Mouse (Mus musculus) fibroblast of lung, adult 2 months (primary cell): Measurements from ENCODE around the gene Mfsd13b.
"Not testable (repeated sequence)": the region's sequence is repeated elsewhere in the genome, so short reads cannot be mapped to it uniquely, and the experiment has no call there.

ENCODE experiments used
- DNase-seq: peaks from one replicate; pipeline ENCODE4 v3.0.0-alpha.2; 2011; ENCODE audit warnings: low read depth

The Mfsd13b gene

DNA sequence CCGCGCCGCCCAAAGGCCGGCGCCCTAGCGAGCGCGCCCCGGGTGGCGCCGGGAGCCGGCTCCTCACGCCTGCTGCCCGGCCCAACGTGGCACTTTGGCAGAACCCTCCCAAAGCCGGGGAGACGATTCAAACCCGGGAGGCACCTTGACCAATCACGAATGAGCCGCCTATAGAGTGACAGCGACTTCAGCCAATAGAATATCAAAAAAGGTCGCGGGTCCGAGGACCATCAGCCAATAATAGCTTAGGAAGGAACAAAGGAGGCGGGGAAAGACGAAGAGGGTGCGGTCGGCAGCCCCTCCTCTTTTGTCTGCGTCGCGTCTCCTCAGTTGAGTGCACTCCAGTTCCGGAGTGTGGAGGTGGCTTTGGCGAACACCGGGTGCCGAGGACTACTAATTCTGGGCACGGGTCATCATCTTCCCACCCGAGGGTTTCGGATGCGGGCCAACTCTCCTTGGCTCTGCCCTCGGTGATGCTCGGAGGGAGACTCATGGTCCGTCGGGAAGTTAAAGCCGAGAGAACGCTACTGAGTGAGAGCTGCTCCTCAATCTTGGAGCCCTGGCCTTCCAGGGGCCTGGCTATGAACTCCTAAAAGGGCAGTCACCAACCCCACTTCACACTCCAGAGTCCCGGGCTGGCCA is at the start of gene Mfsd13b, which contains the start of gene Cdr2:
TSS of gene Mfsd13b (plus strand) at position 310 of the 642 bp plus-strand sequence.
TSS of gene Cdr2 (minus strand) at position 113 of the 642 bp plus-strand sequence.
- peak; percentile 95 for DNase-seq

DNA sequence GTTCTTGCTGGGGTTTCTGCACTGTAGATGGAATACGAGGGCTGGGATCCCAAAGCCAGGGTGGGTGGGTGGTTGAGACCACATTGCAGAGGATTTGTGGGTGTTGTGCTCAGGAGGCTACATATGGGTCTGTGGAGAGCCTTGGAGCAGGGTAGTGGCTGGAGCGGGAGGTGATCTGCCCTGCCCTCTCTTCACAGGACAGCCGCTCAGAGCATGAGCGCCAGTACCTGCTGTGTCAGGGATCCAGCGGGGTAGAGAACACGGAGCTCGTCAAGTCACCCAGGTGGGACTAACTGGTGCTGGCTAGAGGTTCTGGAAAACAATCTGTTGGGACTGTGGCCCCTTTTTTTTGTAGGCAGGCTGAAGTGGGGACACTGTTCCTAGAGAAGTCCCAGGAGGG is 49.2 kb upstream of the Mfsd13b start:
- DNase-seq = no peak

- DNase-seq = no peak
Observed at GRCm38 (mm10) chr7:120933680-120934195, 48.6 kb upstream of the Mfsd13b start.

DNA sequence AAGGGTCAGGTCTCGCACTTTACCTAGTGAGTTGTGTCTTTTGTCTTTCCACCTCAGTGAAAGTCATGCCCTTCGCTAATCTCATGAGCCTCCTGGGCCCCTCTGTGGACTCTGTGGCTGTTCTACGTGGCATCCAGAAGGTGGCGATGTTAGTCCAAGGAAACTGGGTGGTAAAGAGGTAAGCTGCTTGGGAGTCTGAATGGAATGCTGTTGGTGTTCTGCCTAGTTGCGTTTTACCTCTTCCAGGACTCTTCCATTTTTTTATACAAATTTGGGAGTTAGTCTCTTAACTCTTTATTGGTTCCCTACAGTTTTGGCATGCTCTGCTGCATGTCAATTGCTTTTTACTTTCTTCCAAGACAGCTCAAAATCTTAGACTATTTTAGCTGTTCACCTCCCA is 47.6 kb upstream of the Mfsd13b start:
- peak; percentile 27 for DNase-seq

DNA sequence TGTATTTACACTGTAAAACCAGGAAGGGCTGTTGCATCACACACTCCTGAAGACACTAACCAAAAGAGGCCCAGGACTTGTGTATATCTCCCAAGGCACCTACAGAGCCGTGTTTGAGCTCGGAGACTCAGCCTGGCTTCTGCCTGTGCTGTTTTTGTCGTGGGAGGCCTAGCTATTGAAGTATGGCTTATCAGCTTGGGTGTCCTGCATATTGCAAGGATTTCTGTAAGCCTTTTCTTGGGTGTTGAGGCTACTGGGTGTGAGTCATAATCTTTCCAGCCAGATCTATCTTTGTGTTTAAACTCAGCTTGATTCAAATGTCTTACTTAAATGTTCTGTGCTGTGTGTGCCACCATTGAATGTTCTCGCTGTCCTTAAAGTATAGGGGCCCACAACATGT is 45.8 kb upstream of the Mfsd13b start:
- DNase-seq = no peak

GRCm38 (mm10) chr7:120938206-120938605 is 44.1 kb upstream of the Mfsd13b start:
- no peak for DNase-seq

DNA sequence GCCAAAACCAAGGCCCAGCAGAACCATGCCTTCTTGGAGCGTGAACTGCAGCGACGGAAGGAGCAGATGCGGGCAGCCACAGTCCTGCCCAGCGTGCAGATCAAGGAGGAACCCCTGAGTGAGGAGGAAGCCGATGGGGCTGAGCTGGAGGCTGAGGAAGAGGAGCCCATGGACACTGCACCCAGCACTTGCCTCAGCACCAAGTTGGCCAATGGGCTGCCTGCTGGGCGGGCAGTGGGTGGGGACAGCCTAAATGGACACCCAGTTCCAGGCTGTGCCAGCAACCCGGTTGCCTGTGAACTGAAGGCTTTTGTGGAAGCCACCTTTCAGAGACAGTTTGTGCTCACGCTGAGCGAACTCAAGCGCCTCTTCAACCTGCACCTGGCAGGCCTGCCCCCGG is 42.0 kb upstream of the Mfsd13b start:
- DNase-seq = no peak

GRCm38 (mm10) chr7:120941214-120941613 is 41.1 kb upstream of the Mfsd13b start:
- DNase-seq = no peak

DNA sequence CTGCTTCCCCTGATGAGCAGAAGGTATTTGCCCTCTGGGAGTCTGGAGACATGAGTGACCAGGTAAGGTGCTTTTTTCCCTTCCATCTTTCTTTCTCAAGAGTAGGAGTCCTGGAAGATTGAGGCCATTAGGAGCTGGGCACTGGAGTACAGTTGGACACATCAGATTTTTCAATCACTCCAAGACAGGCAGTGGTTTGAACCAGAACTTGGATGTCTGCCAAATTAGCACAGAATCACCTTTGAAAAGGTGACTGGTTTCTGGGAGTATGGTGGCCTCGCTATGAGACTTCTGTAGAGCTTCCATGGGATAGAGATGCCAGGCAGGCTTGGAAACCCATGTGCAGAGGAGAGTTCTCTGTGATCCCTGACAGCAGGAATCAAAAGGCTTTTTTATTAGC is 39.8 kb upstream of the Mfsd13b start:
- no peak for DNase-seq

DNA sequence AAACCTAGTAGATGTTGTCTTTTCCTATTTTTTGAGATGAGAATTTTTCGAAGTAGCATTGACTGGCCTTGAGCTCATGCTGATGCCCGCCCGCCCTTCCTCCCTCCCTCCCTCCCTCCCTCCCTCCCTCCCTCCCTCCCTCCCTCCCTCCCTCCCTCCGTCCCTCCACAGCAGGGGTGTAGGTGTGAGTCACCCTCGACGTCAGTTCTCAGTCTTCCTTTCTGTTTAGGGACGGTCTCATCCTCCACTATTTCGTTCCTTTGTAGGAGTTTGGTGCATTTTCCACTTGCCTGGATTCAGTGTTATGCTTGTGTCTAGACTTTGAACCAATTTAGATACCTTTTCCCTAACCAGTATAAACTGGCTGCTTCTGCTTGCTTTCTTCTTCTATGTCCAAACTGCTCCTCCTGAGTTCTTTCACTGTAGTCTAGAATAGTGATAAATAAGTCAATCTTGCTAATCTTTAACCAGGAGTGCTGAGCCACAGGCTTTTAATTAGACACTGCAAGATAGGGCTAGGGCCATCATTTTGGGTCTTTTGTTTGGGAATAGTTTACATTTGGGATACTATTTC is 38.3 kb upstream of the Mfsd13b start:
- no peak for DNase-seq

GRCm38 (mm10) chr7:120953591-120953990 is 28.7 kb upstream of the Mfsd13b start:
- DNase-seq = not testable (repeated sequence)

DNA sequence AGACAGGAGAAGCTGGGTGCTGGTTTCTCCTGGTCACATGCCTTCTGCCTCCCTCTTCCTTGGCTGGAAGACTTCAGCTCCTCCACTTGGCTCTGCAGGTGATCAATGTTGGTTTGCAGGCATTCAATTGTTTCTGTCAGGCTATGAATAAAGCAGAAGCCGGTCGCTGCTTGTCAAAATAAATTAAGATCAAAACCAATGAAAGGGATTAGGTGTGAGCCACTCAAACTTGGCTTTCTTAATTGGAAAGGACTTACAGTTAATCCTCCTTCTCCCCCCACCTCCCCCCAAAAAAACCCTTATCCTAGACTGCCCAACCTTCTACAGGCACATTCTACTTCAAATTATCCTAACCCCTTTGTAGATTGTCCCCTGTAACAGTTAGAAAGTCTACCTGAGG is 22.2 kb upstream of the Mfsd13b start:
- DNase-seq = no peak

DNA sequence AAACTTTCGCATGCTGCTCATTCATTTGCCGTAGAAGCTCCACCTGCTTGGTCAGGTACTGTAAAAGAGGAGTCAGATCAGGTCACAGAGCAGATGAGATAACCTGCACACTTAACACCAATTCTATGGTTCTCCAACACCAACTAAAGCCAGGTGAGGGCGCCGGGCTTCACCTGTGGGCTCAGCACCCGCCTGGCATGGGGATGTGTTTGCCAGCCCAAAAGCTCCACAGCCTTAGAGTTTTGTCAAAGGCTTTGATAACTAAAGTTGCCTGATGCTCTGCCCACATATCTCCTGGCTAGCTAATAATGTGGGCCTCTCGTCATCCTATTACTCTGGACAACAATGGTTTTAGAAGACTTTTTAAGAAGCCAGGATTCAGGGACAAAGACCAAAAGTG is 21.7 kb upstream of the Mfsd13b start:
- no peak for DNase-seq

GRCm38 (mm10) chr7:120961893-120962292 is 20.4 kb upstream of the Mfsd13b start:
- no peak for DNase-seq

- DNase-seq = no peak
Observed at GRCm38 (mm10) chr7:120963126-120963525, 19.2 kb upstream of the Mfsd13b start.

DNA sequence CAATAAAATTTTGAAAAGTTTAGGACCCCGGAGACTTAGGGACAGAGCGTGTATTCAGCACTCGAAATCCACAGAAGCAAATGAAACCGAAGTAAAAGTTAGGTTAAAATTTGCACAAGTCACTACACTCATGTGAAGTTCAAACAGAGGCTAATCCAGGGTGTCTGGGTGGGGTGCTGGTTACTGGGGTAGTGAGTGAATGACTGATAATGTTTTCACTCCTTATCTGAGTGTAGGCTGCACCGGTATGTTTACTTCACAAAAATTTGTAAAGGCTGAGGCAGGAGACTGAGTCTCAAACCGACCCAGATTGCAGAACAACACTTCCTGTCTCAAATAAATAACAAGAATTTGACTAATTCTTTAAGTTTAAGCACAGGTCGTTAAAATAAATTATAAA is 13.1 kb upstream of the Mfsd13b start:
- DNase-seq = no peak

GRCm38 (mm10) chr7:120970112-120970511 is 12.2 kb upstream of the Mfsd13b start:
- no peak for DNase-seq

GRCm38 (mm10) chr7:120972471-120972870 is 9.8 kb upstream of the Mfsd13b start:
- not testable (repeated sequence) for DNase-seq

DNA sequence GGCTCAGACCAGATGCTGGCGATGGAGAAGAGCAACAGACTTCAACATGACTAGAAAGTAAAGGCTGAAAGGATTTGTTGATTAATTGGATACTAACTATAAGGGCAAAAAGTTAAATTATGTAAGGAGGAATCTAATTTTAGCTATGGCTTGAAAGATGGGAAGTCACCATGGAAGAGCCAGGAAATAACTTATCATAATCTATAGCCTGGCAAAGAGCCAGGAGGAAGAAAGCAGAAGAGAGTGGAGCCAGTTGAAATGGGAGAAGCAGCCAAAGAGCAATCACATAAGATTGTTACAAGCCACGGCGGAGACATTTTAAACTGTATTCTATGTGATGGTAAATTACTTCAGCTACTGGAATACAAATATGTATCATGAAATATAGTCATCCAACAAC is 8.3 kb upstream of the Mfsd13b start:
- no peak for DNase-seq

GRCm38 (mm10) chr7:120977063-120977462 is 5.2 kb upstream of the Mfsd13b start:
- DNase-seq = no peak

DNA sequence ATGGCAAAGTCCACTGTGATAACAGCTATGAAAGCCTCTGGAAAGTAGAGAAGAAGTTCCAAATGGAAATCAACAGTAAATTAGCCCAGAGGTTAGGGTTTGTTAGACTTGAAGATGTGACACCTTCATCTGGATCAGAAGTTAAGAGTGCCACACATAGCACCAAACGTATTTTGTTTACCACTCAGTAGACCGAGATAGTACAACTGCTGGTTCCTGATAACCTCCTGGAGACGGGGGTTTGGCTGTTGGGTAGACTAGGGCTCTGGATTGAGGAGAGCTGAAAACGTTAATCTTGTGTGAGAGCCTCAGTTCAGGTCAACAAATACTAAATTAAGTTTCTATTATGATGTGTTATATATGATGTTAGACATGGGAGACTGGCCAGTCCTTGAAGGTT is 2.3 kb upstream of the Mfsd13b start:
- DNase-seq = no peak

DNA sequence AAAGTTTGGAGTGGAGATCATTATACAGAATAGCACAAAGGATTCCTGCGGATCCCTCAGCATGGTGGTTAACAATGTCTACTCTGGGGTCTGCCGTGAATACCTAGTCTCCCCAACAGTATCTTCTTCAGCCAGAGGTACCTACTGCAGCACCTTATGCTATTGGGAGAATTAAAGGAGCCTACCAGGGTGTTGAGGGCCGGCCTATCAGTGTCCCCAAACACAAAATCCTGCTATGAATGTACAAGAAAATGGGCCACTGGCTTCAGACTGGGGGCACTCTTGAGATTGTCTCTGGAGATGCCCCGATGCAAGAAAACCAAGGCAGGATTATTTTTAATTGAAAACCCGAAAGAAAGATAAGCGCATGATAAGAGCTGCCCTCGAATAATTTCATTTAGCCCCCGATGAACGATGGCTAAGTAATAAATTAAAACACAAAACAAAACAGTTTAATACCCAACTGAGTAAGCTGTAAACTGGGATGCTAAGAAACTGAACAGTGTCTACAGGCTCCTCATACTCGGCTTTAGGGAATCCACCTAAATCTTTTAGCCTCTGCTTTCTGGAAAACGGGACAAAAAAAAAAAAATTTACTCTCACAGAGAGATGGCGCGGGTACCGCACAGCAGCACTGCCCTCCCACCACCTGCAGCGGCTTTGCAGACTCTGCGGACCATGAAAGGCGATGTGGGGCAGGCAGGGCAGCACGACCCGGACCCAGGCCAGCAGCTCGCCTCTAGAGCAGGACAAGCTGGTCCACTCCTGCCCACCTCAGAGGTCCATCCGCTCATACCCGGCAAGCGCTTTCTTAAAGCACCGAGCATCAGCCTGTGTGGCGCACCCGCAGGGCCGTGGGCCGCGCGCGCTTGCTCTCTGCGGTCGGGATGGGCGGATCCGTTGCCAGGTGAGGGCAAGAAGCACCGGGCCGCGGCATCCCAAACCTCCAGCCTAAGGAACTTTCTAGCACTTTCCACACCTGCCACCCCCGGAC is 1.1 kb upstream of the Mfsd13b start:
- no peak for DNase-seq

GRCm38 (mm10) chr7:120982968-120983367 is 659 bp downstream of the Mfsd13b start:
- DNase-seq = no peak
